Mouse (Mus musculus): Measurements from ENCODE around the gene March1. TPM values are rescaled to one million over a fixed set of nuclear protein-coding genes. Genes with fewer than 3 reads are reported as not detected.

March1 gene
- polyA plus RNA-seq, 1 experiment from 2014 or later, result 0.45 TPM

- WGBS, result 97% methylated on average over 1 of the region's 1 CpGs
- Histone ChIP-seq H3K36me3 (ENCODE audit: insufficient read depth) (no peaks in the 10 kb centered on the region), H3K4me2 (no peak overlapping the region), H3K27ac (ENCODE audit: low read depth) (no peak overlapping the region), H3K9me3 (ENCODE audit: low read depth, low read length) (no peaks in the 10 kb centered on the region), H3K4me3 (ENCODE audit: low read depth, low read length) (no peak overlapping the region), H3K9ac (no peak overlapping the region), H3K27me3 (ENCODE audit: insufficient read depth, low read length) (no peaks in the 10 kb centered on the region), H3K4me1 (ENCODE audit: insufficient read depth) (no peaks in the 10 kb centered on the region)
- no peak for TF ChIP-seq CTCF (IDR thresholded peaks at IDR 0.05; ENCODE audit: low read depth)
- ATAC-seq (ENCODE audit: insufficient read depth), result no peak
- DNase-seq, result no peak
Measured at GRCm38 (mm10) chr8:65645945-65646344, 28.2 kb downstream of the March1 start.

GRCm38 (mm10) chr8:65655924-65656323 lies 38.2 kb downstream of the March1 start:
- no peak overlapping the region for H3K27ac ChIP-seq (ENCODE audit: low read depth)
- no peaks in the 10 kb centered on the region for H3K9me3 ChIP-seq (ENCODE audit: low read depth, low read length)
- WGBS, result 68% methylated on average over 6 of the region's 6 CpGs
- H3K4me3 ChIP-seq (ENCODE audit: low read depth, low read length), result no peak overlapping the region
- H3K4me2 ChIP-seq, result no peak overlapping the region
- DNase-seq (no peak), ATAC-seq (ENCODE audit: insufficient read depth) (no peak)
- H3K36me3 ChIP-seq (ENCODE audit: insufficient read depth), result no peaks in the 10 kb centered on the region
- no peak overlapping the region for H3K9ac ChIP-seq
- no peaks in the 10 kb centered on the region for H3K27me3 ChIP-seq (ENCODE audit: insufficient read depth, low read length)
- TF ChIP-seq CTCF (IDR thresholded peaks at IDR 0.05; ENCODE audit: low read depth), result no peak
- no peaks in the 10 kb centered on the region for H3K4me1 ChIP-seq (ENCODE audit: insufficient read depth)

GRCm38 (mm10) chr8:65661885-65662284 lies 44.2 kb downstream of the March1 start:
- no peak overlapping the region for H3K4me2 ChIP-seq
- no peak overlapping the region for H3K4me3 ChIP-seq (ENCODE audit: low read depth, low read length)
- H3K4me1 ChIP-seq (ENCODE audit: insufficient read depth), result no peaks in the 10 kb centered on the region
- no peaks in the 10 kb centered on the region for H3K27me3 ChIP-seq (ENCODE audit: insufficient read depth, low read length)
- WGBS, result 82% methylated on average over 2 of the region's 2 CpGs
- TF ChIP-seq CTCF (IDR thresholded peaks at IDR 0.05; ENCODE audit: low read depth), result no peak
- no peaks in the 10 kb centered on the region for H3K9me3 ChIP-seq (ENCODE audit: low read depth, low read length)
- H3K9ac ChIP-seq, result no peak overlapping the region
- no peaks in the 10 kb centered on the region for H3K36me3 ChIP-seq (ENCODE audit: insufficient read depth)
- DNase-seq (no peak), ATAC-seq (ENCODE audit: insufficient read depth) (no peak)
- H3K27ac ChIP-seq (ENCODE audit: low read depth), result no peak overlapping the region

- Histone ChIP-seq H3K36me3 (ENCODE audit: insufficient read depth) (no peaks in the 10 kb centered on the region), H3K4me2 (no peak overlapping the region), H3K27me3 (ENCODE audit: insufficient read depth, low read length) (no peaks in the 10 kb centered on the region), H3K4me1 (ENCODE audit: insufficient read depth) (no peaks in the 10 kb centered on the region), H3K9me3 (ENCODE audit: low read depth, low read length) (no peaks in the 10 kb centered on the region), H3K27ac (ENCODE audit: low read depth) (no peak overlapping the region), H3K9ac (no peak overlapping the region), H3K4me3 (ENCODE audit: low read depth, low read length) (no peak overlapping the region)
- ATAC-seq (ENCODE audit: insufficient read depth) (no peak), DNase-seq (no peak)
- TF ChIP-seq CTCF (IDR thresholded peaks at IDR 0.05; ENCODE audit: low read depth), result no peak
- WGBS, result 82% methylated on average over 2 of the region's 2 CpGs
Measured at GRCm38 (mm10) chr8:65665786-65666185, 48.1 kb downstream of the March1 start.

- no peak for TF ChIP-seq CTCF (IDR thresholded peaks at IDR 0.05; ENCODE audit: low read depth)
- ATAC-seq (ENCODE audit: insufficient read depth), result no peak
- no peaks in the 10 kb centered on the region for H3K4me1 ChIP-seq (ENCODE audit: insufficient read depth)
- no peaks in the 10 kb centered on the region for H3K36me3 ChIP-seq (ENCODE audit: insufficient read depth)
- H3K27me3 ChIP-seq (ENCODE audit: insufficient read depth, low read length), result no peaks in the 10 kb centered on the region
- H3K9me3 ChIP-seq (ENCODE audit: low read depth, low read length), result no peaks in the 10 kb centered on the region
- no peak for DNase-seq
- H3K9ac ChIP-seq, result no peak overlapping the region
- no peak overlapping the region for H3K4me2 ChIP-seq
- H3K27ac ChIP-seq (ENCODE audit: low read depth), result no peak overlapping the region
- no peak overlapping the region for H3K4me3 ChIP-seq (ENCODE audit: low read depth, low read length)
Measured at GRCm38 (mm10) chr8:65743066-65743465, 125.4 kb downstream of the March1 start.

- ATAC-seq (ENCODE audit: insufficient read depth), result no peak
- H3K36me3 ChIP-seq (ENCODE audit: insufficient read depth), result no peaks in the 10 kb centered on the region
- no peak for TF ChIP-seq CTCF (IDR thresholded peaks at IDR 0.05; ENCODE audit: low read depth)
Measured at GRCm38 (mm10) chr8:65775815-65776214, 158.1 kb downstream of the March1 start.

GRCm38 (mm10) chr8:65781156-65781555 lies 163.5 kb downstream of the March1 start:
- Histone ChIP-seq H3K36me3 (ENCODE audit: insufficient read depth) (no peaks in the 10 kb centered on the region), H3K9ac (no peak overlapping the region), H3K27ac (ENCODE audit: low read depth) (no peak overlapping the region), H3K4me1 (ENCODE audit: insufficient read depth) (no peaks in the 10 kb centered on the region), H3K4me3 (ENCODE audit: low read depth, low read length) (no peak overlapping the region), H3K9me3 (ENCODE audit: low read depth, low read length) (no peaks in the 10 kb centered on the region), H3K27me3 (ENCODE audit: insufficient read depth, low read length) (no peaks in the 10 kb centered on the region), H3K4me2 (no peak overlapping the region)
- ATAC-seq (ENCODE audit: insufficient read depth) (no peak), DNase-seq (no peak)
- 62% methylated on average over 5 of the region's 5 CpGs for WGBS
- no peak for TF ChIP-seq CTCF (IDR thresholded peaks at IDR 0.05; ENCODE audit: low read depth)

More at GRCm38 (mm10) chr8:65775815-65776214, 158.1 kb downstream of the March1 start:
- WGBS, result 76% methylated on average over 2 of the region's 2 CpGs
- no peak overlapping the region for H3K4me2 ChIP-seq
- H3K27ac ChIP-seq (ENCODE audit: low read depth), result no peak overlapping the region
- H3K27me3 ChIP-seq (ENCODE audit: insufficient read depth, low read length), result no peaks in the 10 kb centered on the region
- H3K9ac ChIP-seq, result no peak overlapping the region
- DNase-seq, result no peak
- no peaks in the 10 kb centered on the region for H3K9me3 ChIP-seq (ENCODE audit: low read depth, low read length)
- no peak overlapping the region for H3K4me3 ChIP-seq (ENCODE audit: low read depth, low read length)
- H3K4me1 ChIP-seq (ENCODE audit: insufficient read depth), result no peaks in the 10 kb centered on the region

- H3K4me2 ChIP-seq, result no peak overlapping the region
- no peak overlapping the region for H3K27ac ChIP-seq (ENCODE audit: low read depth)
- no peak for TF ChIP-seq CTCF (IDR thresholded peaks at IDR 0.05; ENCODE audit: low read depth)
- DNase-seq (no peak), ATAC-seq (ENCODE audit: insufficient read depth) (no peak)
- 74% methylated on average over 2 of the region's 2 CpGs for WGBS
- no peaks in the 10 kb centered on the region for H3K4me1 ChIP-seq (ENCODE audit: insufficient read depth)
- no peaks in the 10 kb centered on the region for H3K36me3 ChIP-seq (ENCODE audit: insufficient read depth)
- no peak overlapping the region for H3K4me3 ChIP-seq (ENCODE audit: low read depth, low read length)
- H3K9me3 ChIP-seq (ENCODE audit: low read depth, low read length), result no peaks in the 10 kb centered on the region
- H3K9ac ChIP-seq, result no peak overlapping the region
- H3K27me3 ChIP-seq (ENCODE audit: insufficient read depth, low read length), result no peaks in the 10 kb centered on the region
Measured at GRCm38 (mm10) chr8:65812971-65813370, 195.3 kb downstream of the March1 start.
